ENCODE assay signal across 10 mouse cellular contexts in the genomic region with DNA sequence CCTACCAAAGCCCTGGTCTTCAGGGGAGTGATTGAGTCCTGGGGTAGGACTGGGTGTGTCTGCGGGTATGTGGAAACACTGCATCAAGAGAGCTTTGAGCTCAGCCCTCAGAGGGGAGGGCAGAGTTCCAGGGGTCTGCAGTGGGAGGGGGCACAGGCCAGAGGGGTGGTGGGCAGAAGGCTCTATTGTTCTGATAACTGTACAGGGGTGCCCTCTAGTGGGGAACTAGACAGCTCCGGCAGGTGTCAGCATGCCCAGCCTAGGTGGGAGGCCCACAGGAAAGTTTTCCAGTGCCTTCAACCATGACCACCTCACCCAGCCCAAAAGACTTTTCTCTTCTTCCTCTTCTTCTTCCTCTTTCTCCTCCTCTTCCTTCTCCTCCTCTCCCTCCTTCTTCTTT. TPM values are rescaled to one million over a fixed set of nuclear protein-coding genes. Genes with fewer than 3 reads are reported as not detected.
DNase-seq lines count a peak whose midpoint lies in the region; ATAC-seq and TF ChIP-seq lines count a peak whose summit lies in the region.
"Had no signal": no experiment of that assay in that cellular context is flagged by ENCODE, and none has a peak within 500 bp of the region (broad histone marks: within the 10 kb centered on the region; RNA-seq: fewer than 3 reads in every experiment).

No protein-coding gene starts in this region.

- H3K9ac ChIP-seq in forebrain, embryonic 14.5 days (ENCODE audit: low read length) = no peak overlapping the region
- H3K9ac ChIP-seq in forebrain, embryonic 13.5 days = no peak overlapping the region
- H3K9ac ChIP-seq in lung, embryonic 14.5 days = no peak overlapping the region
- H3K9ac ChIP-seq: embryonic facial prominence, embryonic 13.5 days; liver, embryonic 13.5 days had no signal

- H3K9me3 ChIP-seq in forebrain, embryonic 14.5 days (replicated peaks; ENCODE audit: control insufficient read depth, low read length) = no peaks in the 10 kb centered on the region
- H3K9me3 ChIP-seq in forebrain, embryonic 13.5 days (replicated peaks) = no peaks in the 10 kb centered on the region
- no peaks in the 10 kb centered on the region for H3K9me3 ChIP-seq in lung, embryonic 14.5 days (ENCODE audit: low read depth, low read length)

- no peaks in the 10 kb centered on the region for H3K4me1 ChIP-seq in forebrain, embryonic 14.5 days (ENCODE audit: control insufficient read depth, insufficient read depth, low read length)
- no peaks in the 10 kb centered on the region for H3K4me1 ChIP-seq in forebrain, embryonic 13.5 days
- no peaks in the 10 kb centered on the region for H3K4me1 ChIP-seq in lung, embryonic 14.5 days (ENCODE audit: insufficient read depth)
- H3K4me1 ChIP-seq: embryonic facial prominence, embryonic 13.5 days had no signal

- TF ChIP-seq CTCF in lung, embryonic 14.5 days (IDR thresholded peaks at IDR 0.05; ENCODE audit: low read depth) = peak; percentile 49

- H3K27ac ChIP-seq in forebrain, embryonic 14.5 days (ENCODE audit: low read depth, low read length) = no peak overlapping the region
- H3K27ac ChIP-seq in forebrain, embryonic 13.5 days = no peak overlapping the region
- no peak overlapping the region for H3K27ac ChIP-seq in lung, embryonic 14.5 days (ENCODE audit: low read depth)
- H3K27ac ChIP-seq: embryonic facial prominence, embryonic 13.5 days; liver, embryonic 13.5 days had no signal

- peaks cover 70% of the 10 kb centered on the region for H3K36me3 ChIP-seq in forebrain, embryonic 14.5 days (ENCODE audit: control insufficient read depth, insufficient read depth, low read length)
- peaks cover 73% of the 10 kb centered on the region for H3K36me3 ChIP-seq in forebrain, embryonic 13.5 days (ENCODE audit: poor library complexity, severe bottlenecking)
- peaks cover 61% of the 10 kb centered on the region for H3K36me3 ChIP-seq in lung, embryonic 14.5 days (ENCODE audit: insufficient read depth)

- DNase-seq in forebrain, embryonic 14.5 days (ENCODE audit: low spot score) = peak; percentile 35
- peak; percentile 43 for DNase-seq in lung, embryonic 14.5 days
- no peak for DNase-seq in lung, adult 18-20 months
- DNase-seq in induced T-regulatory cell, adult 2 months (ENCODE audit: low read depth) = peak; percentile 71
- DNase-seq in thymus, postnatal 0 days (ENCODE audit: low spot score) = peak; percentile 49
- no peak for DNase-seq in frontal cortex, postnatal 10 days (ENCODE audit: low spot score in 2 of 2)
- DNase-seq: liver, embryonic 13.5 days had no signal

- WGBS in forebrain, embryonic 14.5 days = 69% methylated on average over 2 of the region's 2 CpGs
- WGBS in forebrain, embryonic 13.5 days = 81% methylated on average over 2 of the region's 2 CpGs
- 40% methylated on average over 2 of the region's 2 CpGs for WGBS in lung, embryonic 14.5 days

- H3K27me3 ChIP-seq in forebrain, embryonic 14.5 days (replicated peaks; ENCODE audit: control insufficient read depth, insufficient read depth, low read length) = no peaks in the 10 kb centered on the region
- H3K27me3 ChIP-seq in forebrain, embryonic 13.5 days = no peaks in the 10 kb centered on the region
- H3K27me3 ChIP-seq in lung, embryonic 14.5 days (ENCODE audit: insufficient read depth, low read length) = no peaks in the 10 kb centered on the region
- H3K27me3 ChIP-seq: embryonic facial prominence, embryonic 13.5 days; liver, embryonic 13.5 days had no signal

- no peak overlapping the region for H3K4me2 ChIP-seq in forebrain, embryonic 14.5 days (ENCODE audit: low read length)
- no peak overlapping the region for H3K4me2 ChIP-seq in forebrain, embryonic 13.5 days
- no peak overlapping the region for H3K4me2 ChIP-seq in lung, embryonic 14.5 days
- H3K4me2 ChIP-seq: embryonic facial prominence, embryonic 13.5 days; liver, embryonic 13.5 days had no signal

- no peak for ATAC-seq in forebrain, embryonic 14.5 days
- ATAC-seq in forebrain, embryonic 13.5 days = no peak
- ATAC-seq in lung, embryonic 14.5 days (ENCODE audit: insufficient read depth) = no peak
- ATAC-seq in frontal cortex, adult (ENCODE audit: low TSS enrichment) = no peak

- H3K4me3 ChIP-seq in forebrain, embryonic 14.5 days (ENCODE audit: low read depth, low read length) = no peak overlapping the region
- no peak overlapping the region for H3K4me3 ChIP-seq in forebrain, embryonic 13.5 days
- H3K4me3 ChIP-seq in lung, embryonic 14.5 days (ENCODE audit: low read depth, low read length) = no peak overlapping the region
- H3K4me3 ChIP-seq: embryonic facial prominence, embryonic 13.5 days; liver, embryonic 13.5 days had no signal

RNA-seq across cellular contexts. Expression of gene Ehd1, which starts 16.1 kb away (rescaled TPM):
- 71.3 and 79.8 TPM in 2 replicates for polyA plus RNA-seq in forebrain, embryonic 14.5 days (2014; fragmentation: Nextera tagmentation; extraction: Ambion mirVana)
- 74.3 and 75.6 TPM in 2 replicates for polyA plus RNA-seq in forebrain, embryonic 13.5 days (2015; fragmentation: Nextera tagmentation; extraction: Ambion mirVana)
- polyA plus RNA-seq in lung, embryonic 14.5 days (2014; fragmentation: Nextera tagmentation; extraction: Ambion mirVana) = 50.3 and 53.2 TPM in 2 replicates
- polyA plus RNA-seq in thymus, postnatal 0 days (2015; fragmentation: Nextera tagmentation; extraction: Ambion mirVana) = 29.5 and 29.9 TPM in 2 replicates

RNA-seq across cellular contexts. Expression of gene Atg2a, which starts 19.0 kb away (rescaled TPM):
- 7.9 and 9.6 TPM in 2 replicates for polyA plus RNA-seq in forebrain, embryonic 14.5 days (2014; fragmentation: Nextera tagmentation; extraction: Ambion mirVana)
- polyA plus RNA-seq in forebrain, embryonic 13.5 days (2015; fragmentation: Nextera tagmentation; extraction: Ambion mirVana) = 8.9 and 9.7 TPM in 2 replicates
- polyA plus RNA-seq in lung, embryonic 14.5 days (2014; fragmentation: Nextera tagmentation; extraction: Ambion mirVana) = 11.9 and 13.0 TPM in 2 replicates
- 5.6 and 6.5 TPM in 2 replicates for polyA plus RNA-seq in thymus, postnatal 0 days (2015; fragmentation: Nextera tagmentation; extraction: Ambion mirVana)

RNA-seq across cellular contexts. Expression of gene Ppp2r5b, which starts 24.8 kb away (rescaled TPM):
- 74.3 and 98.9 TPM in 2 replicates for polyA plus RNA-seq in forebrain, embryonic 14.5 days (2014; fragmentation: Nextera tagmentation; extraction: Ambion mirVana)
- polyA plus RNA-seq in forebrain, embryonic 13.5 days (2015; fragmentation: Nextera tagmentation; extraction: Ambion mirVana) = 53.7 and 58.8 TPM in 2 replicates
- polyA plus RNA-seq in lung, embryonic 14.5 days (2014; fragmentation: Nextera tagmentation; extraction: Ambion mirVana) = 16.4 and 19.3 TPM in 2 replicates
- polyA plus RNA-seq in thymus, postnatal 0 days (2015; fragmentation: Nextera tagmentation; extraction: Ambion mirVana) = 8.9 TPM in 2 replicates

RNA-seq across cellular contexts. Expression of gene Gpha2, which starts 34.2 kb away (rescaled TPM):
- 0.30 TPM in 1 of 2 replicates, not detected in the other for polyA plus RNA-seq in forebrain, embryonic 14.5 days (2014; fragmentation: Nextera tagmentation; extraction: Ambion mirVana)
- 0.31 TPM in 1 of 2 replicates, not detected in the other for polyA plus RNA-seq in forebrain, embryonic 13.5 days (2015; fragmentation: Nextera tagmentation; extraction: Ambion mirVana)
- polyA plus RNA-seq in lung, embryonic 14.5 days (2014; fragmentation: Nextera tagmentation; extraction: Ambion mirVana) = 0.54 and 0.78 TPM in 2 replicates
- 3.6 and 4.0 TPM in 2 replicates for polyA plus RNA-seq in thymus, postnatal 0 days (2015; fragmentation: Nextera tagmentation; extraction: Ambion mirVana)

RNA-seq across cellular contexts. Expression of gene Cdc42bpg, which starts 45.8 kb away (rescaled TPM):
- polyA plus RNA-seq in forebrain, embryonic 14.5 days (2014; fragmentation: Nextera tagmentation; extraction: Ambion mirVana) = 0.61 and 0.72 TPM in 2 replicates
- polyA plus RNA-seq in forebrain, embryonic 13.5 days (2015; fragmentation: Nextera tagmentation; extraction: Ambion mirVana) = 0.22 and 0.39 TPM in 2 replicates
- 0.82 and 1.2 TPM in 2 replicates for polyA plus RNA-seq in lung, embryonic 14.5 days (2014; fragmentation: Nextera tagmentation; extraction: Ambion mirVana)
- polyA plus RNA-seq in thymus, postnatal 0 days (2015; fragmentation: Nextera tagmentation; extraction: Ambion mirVana) = 0.37 and 0.52 TPM in 2 replicates

Comparison
In these comparisons a context has a peak if more than half of its experiments do, and no peak if none do; other contexts are left out.
1. DNase-seq: peak in forebrain, embryonic 14.5 days (single experiment), lung, embryonic 14.5 days (single experiment), induced T-regulatory cell, adult 2 months (single experiment) and thymus, postnatal 0 days (single experiment); none in lung, adult 18-20 months (0 of 2) and frontal cortex, postnatal 10 days (0 of 2).